Mouse (Mus musculus): Measurements from ENCODE around the gene Lrrc8e. TPM values are rescaled to one million over a fixed set of nuclear protein-coding genes. Genes with fewer than 3 reads are reported as not detected.

Gene Lrrc8e
- polyA plus RNA-seq, 1 experiment: 4.6 TPM

DNA sequence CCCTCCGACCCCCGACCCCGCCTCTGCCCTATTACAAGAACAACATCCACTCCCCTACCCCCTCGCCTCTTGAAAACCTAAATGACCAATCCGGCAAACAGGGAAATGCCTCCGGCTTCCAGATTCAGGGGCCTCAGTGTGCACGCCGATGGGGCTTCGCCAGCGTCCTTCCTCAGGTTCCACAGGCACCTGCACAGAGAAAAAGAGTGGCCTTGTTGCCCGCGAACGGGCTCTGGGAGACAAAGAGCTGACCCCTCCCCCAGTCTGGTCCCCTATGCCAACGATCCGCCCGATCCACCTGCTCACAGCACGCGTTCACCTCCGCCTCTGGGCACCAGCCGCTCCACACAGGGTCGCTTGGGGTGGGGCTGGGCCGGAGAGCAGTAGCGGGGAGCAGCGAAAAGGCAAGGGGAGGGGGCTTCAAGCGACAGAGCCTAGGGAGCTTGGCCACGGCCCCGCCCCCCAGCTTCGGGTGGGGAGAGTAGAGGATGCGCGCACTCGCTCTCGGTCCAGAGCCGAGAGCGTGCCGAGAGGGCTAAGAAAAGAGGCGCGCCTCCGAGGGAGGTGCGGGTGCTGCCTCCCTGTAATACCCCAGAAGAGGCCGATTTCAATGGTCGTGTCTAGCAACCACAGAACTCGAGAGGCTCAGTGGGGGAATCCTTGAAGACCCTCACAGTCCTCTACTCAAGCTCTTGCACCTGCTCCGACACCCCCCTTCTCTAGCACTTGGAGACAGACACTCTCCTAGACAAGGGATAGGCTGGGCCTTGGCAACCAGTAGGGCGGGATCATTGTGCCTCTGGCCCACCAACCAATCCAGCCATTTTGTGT is 9.6 kb upstream of the Lrrc8e start, which contains the start of gene Prr36:
TSS of gene Prr36 (minus strand) at position 669 of the 831 bp plus-strand sequence.
- peaks cover 4% of the 10 kb centered on the region for H3K4me1 ChIP-seq (ENCODE audit: control insufficient read depth, insufficient read depth, low read length)
- DNase-seq: no peak
- 3% methylated on average over 44 of the region's 44 CpGs for WGBS
- peak within 1 kb of the TSS; percentile 46 for H3K4me3 ChIP-seq (replicated peaks; ENCODE audit: extremely low read depth, low read depth, low read length)
- TF ChIP-seq POLR2A (IDR thresholded peaks at IDR 0.05; ENCODE audit: borderline replicate concordance, extremely low read depth, low read depth, low read length) (no peak), CTCF (IDR thresholded peaks at IDR 0.05; ENCODE audit: insufficient read depth, low read length) (no peak)

- Histone ChIP-seq H3K4me1 (ENCODE audit: control insufficient read depth, insufficient read depth, low read length) (peaks cover 2% of the 10 kb centered on the region), H3K4me3 (replicated peaks; ENCODE audit: extremely low read depth, low read depth, low read length) (no peak overlapping the region)
- TF ChIP-seq POLR2A (IDR thresholded peaks at IDR 0.05; ENCODE audit: borderline replicate concordance, extremely low read depth, low read depth, low read length) (no peak), CTCF (IDR thresholded peaks at IDR 0.05; ENCODE audit: insufficient read depth, low read length) (no peak)
- DNase-seq: no peak
- 83% methylated on average over 3 of the region's 3 CpGs for WGBS
These were observed 7.0 kb upstream of the Lrrc8e start for GRCm38 (mm10) chr8:4219617-4220016.

- no peak overlapping the region for H3K4me3 ChIP-seq (replicated peaks; ENCODE audit: extremely low read depth, low read depth, low read length)
- no peaks in the 10 kb centered on the region for H3K4me1 ChIP-seq (ENCODE audit: control insufficient read depth, insufficient read depth, low read length)
- no peak for DNase-seq
- TF ChIP-seq POLR2A (IDR thresholded peaks at IDR 0.05; ENCODE audit: borderline replicate concordance, extremely low read depth, low read depth, low read length) (no peak), CTCF (IDR thresholded peaks at IDR 0.05; ENCODE audit: insufficient read depth, low read length) (no peak)
These were observed 4.6 kb upstream of the Lrrc8e start for GRCm38 (mm10) chr8:4222059-4222458.

GRCm38 (mm10) chr8:4226323-4226722 is 304 bp upstream of the Lrrc8e start:
- no peaks in the 10 kb centered on the region for H3K4me1 ChIP-seq (ENCODE audit: control insufficient read depth, insufficient read depth, low read length)
- WGBS: 28% methylated on average over 4 of the region's 4 CpGs
- no peak for DNase-seq
- TF ChIP-seq POLR2A (IDR thresholded peaks at IDR 0.05; ENCODE audit: borderline replicate concordance, extremely low read depth, low read depth, low read length) (no peak), CTCF (IDR thresholded peaks at IDR 0.05; ENCODE audit: insufficient read depth, low read length) (no peak)
- H3K4me3 ChIP-seq (replicated peaks; ENCODE audit: extremely low read depth, low read depth, low read length): peak overlapping the region; percentile 19

- 94% methylated on average over 4 of the region's 4 CpGs for WGBS
- Histone ChIP-seq H3K4me1 (ENCODE audit: control insufficient read depth, insufficient read depth, low read length) (no peaks in the 10 kb centered on the region), H3K4me3 (replicated peaks; ENCODE audit: extremely low read depth, low read depth, low read length) (no peak overlapping the region)
- no peak for TF ChIP-seq POLR2A (IDR thresholded peaks at IDR 0.05; ENCODE audit: borderline replicate concordance, extremely low read depth, low read depth, low read length)
- TF ChIP-seq CTCF (IDR thresholded peaks at IDR 0.05; ENCODE audit: insufficient read depth, low read length): no peak
- no peak for DNase-seq
These were observed 1.3 kb downstream of the Lrrc8e start for GRCm38 (mm10) chr8:4227919-4228318.

- no peak for DNase-seq
- 66% methylated on average over 5 of the region's 5 CpGs for WGBS
- H3K4me3 ChIP-seq (replicated peaks; ENCODE audit: extremely low read depth, low read depth, low read length): no peak overlapping the region
- H3K4me1 ChIP-seq (ENCODE audit: control insufficient read depth, insufficient read depth, low read length): no peaks in the 10 kb centered on the region
- no peak for TF ChIP-seq POLR2A (IDR thresholded peaks at IDR 0.05; ENCODE audit: borderline replicate concordance, extremely low read depth, low read depth, low read length)
- no peak for TF ChIP-seq CTCF (IDR thresholded peaks at IDR 0.05; ENCODE audit: insufficient read depth, low read length)
These were observed 3.2 kb downstream of the Lrrc8e start for GRCm38 (mm10) chr8:4229784-4230183.

- peak; percentile 53 for DNase-seq
- 50% methylated on average over 10 of the region's 10 CpGs for WGBS
- H3K4me3 ChIP-seq (replicated peaks; ENCODE audit: extremely low read depth, low read depth, low read length): no peak overlapping the region
These were observed 4.2 kb downstream of the Lrrc8e start for GRCm38 (mm10) chr8:4230612-4231351.

DNA sequence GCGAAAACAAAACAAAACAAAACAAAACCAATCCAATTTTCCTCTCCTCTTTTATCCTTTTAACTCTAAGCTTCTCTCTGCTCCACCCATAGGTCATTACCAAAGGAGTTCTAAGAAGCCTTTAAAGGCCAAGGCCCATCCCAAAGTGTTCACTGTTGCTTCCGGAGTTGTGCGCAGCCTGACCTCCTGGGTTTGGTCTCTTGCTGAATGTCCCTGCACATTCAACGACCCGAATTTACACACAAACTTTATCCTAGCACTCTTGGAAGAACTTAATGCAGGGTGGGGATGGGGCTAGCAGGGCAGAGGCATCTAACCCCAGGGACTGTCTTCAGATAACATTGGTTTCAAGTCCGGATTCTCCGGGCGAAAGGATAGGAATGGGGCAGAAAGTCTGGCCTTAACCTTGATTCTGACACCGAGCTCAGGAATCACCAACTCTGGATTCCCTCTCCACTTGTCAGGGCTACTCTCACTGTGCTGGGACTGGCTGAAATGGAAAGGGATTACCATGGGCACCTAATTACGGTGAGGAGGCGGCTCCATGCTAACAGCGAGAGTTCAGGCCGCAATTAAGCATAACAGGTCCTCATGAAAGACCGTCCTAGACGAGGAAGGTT is 11.3 kb downstream of the Lrrc8e start:
- peak overlapping the region; percentile 95 for H3K4me3 ChIP-seq (replicated peaks; ENCODE audit: extremely low read depth, low read depth, low read length)
- DNase-seq: no peak
- TF ChIP-seq CTCF (IDR thresholded peaks at IDR 0.05; ENCODE audit: insufficient read depth, low read length) (no peak), POLR2A (IDR thresholded peaks at IDR 0.05; ENCODE audit: borderline replicate concordance, extremely low read depth, low read depth, low read length) (peak; percentile 47; the same call in 1 of the 2 replicates)
- WGBS: 12% methylated on average over 15 of the region's 15 CpGs
- H3K4me1 ChIP-seq (ENCODE audit: control insufficient read depth, insufficient read depth, low read length): peaks cover 5% of the 10 kb centered on the region; the same call in 1 of the 2 replicates

More at GRCm38 (mm10) chr8:4230612-4231351, 4.2 kb downstream of the Lrrc8e start:
- TF ChIP-seq POLR2A (IDR thresholded peaks at IDR 0.05; ENCODE audit: borderline replicate concordance, extremely low read depth, low read depth, low read length) (no peak), CTCF (IDR thresholded peaks at IDR 0.05; ENCODE audit: insufficient read depth, low read length) (no peak)
- no peaks in the 10 kb centered on the region for H3K4me1 ChIP-seq (ENCODE audit: control insufficient read depth, insufficient read depth, low read length)
